Mouse (Mus musculus): ENCODE results near the gene Flrt3. TPM values are rescaled to one million over a fixed set of nuclear protein-coding genes. Genes with fewer than 3 reads are reported as not detected.

Flrt3 gene
- polyA plus RNA-seq (2017; shearing (Covaris generic)): 1 to 10 TPM in 1 of 2 experiments, under 1 TPM in 1; 0.17 to 1.1 TPM

DNA sequence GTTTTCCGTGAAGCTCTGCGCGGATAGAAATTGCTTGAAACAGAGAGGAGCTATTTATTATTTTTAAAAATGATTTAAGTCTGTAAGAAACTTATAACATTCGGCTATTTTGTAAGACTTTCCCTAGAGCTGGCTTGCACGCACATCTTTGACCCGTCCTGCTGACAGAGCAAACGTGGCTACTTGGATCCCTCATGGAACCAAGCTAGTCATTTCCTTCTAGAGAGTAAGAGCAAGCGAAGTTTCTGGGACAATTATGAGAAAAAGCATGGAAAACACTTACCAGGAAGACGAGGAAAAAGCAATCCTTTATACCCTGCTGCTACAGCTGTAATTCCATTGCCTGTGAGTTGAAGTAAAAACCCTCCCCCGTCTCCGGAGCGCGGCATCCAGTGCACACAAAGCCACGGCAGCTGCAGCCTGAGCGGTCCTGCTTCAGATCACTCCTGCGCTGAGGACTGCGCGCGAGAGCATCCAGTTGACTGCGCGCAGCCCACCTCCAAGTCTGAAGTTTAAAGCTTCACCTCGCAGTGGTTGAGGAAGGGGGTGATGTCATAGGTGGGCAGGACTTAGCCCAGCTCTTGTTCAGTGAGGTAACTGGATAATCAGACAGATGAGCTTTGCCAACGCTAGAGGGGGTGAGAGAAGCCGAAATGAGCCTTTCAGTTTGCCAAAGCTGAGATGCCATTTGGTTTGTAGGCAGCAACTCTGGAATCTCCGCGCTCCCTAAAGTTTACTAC, at the start of gene Flrt3:
Flrt3 (minus strand) TSS at position 507 of the 740 bp plus-strand sequence.

Data from inflammation-experienced regulatory T-cells (primary cell).